Mouse (Mus musculus): ENCODE measurements around the gene Gm49340.
"Not testable (repeated sequence)": the region's sequence is repeated elsewhere in the genome, so short reads cannot be mapped to it uniquely, and the experiment has no call there.

Gene Gm49340

DNA sequence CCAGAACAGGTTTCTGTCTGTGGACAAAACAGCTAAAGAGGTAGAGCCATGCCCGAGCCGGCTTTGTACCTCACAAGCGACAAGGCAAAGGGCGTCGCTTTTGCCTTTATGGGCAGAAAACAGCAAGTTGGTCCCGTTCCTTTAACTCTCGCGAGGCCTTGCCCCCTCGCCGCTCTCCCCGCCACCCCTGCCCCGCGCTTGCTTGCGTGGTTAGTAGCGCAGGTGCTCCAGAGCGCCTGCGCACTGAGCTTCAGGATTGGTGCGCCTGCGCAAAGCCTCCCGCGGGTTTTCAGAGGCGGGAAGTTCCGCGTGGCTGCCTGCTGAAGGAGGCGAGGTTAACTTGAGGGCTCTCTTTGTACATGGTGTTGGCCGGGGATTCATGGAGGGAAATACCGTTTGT, at the start of gene Gm49340, which contains the start of the genes Aspa and Spata22:
Gene Gm49340, plus strand, starts transcription at position 300 of the 400 bp plus-strand sequence.
Gene Aspa, minus strand, starts transcription at position 155 of the 400 bp plus-strand sequence.
Gene Spata22, plus strand, starts transcription at position 300 of the 400 bp plus-strand sequence.
- DNase-seq (ENCODE audit: low spot score): no peak

- peak; percentile 15 for DNase-seq (ENCODE audit: low spot score)
These were observed 48.8 kb upstream of the Gm49340 start for GRCm38 (mm10) chr11:73280710-73281109.

DNA sequence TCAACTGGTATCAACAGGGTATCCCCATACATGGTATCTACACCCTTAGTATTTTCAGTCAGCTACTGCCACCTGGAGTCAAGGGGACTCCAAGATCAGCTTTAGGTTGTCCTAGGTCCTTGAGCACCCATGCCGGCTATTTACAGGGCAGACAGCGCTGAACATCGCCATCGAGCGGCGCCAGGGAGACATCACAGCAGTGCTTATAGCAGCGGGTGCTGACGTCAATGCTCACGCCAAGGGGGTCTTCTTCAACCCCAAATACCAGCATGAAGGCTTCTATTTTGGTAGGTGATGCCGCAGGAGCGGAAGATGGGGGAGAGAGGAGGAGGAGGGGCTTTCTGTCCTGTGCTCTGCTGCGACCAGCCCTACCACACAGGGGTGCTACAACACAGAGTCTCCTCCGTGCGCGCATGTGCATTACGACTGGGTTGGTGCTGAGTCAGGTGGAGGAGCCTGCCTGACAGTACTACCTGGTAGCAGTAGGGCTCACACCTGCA, 48.0 kb upstream of the Gm49340 start:
- DNase-seq (ENCODE audit: low spot score): peak; percentile 74

- DNase-seq (ENCODE audit: low spot score): no peak
These were observed 46.2 kb upstream of the Gm49340 start for GRCm38 (mm10) chr11:73283369-73283768.

GRCm38 (mm10) chr11:73283926-73284325, 45.6 kb upstream of the Gm49340 start:
- DNase-seq (ENCODE audit: low spot score): no peak

GRCm38 (mm10) chr11:73284351-73284750, 45.2 kb upstream of the Gm49340 start:
- no peak for DNase-seq (ENCODE audit: low spot score)

- no peak for DNase-seq (ENCODE audit: low spot score)
These were observed 39.9 kb upstream of the Gm49340 start for GRCm38 (mm10) chr11:73289621-73290020.

DNA sequence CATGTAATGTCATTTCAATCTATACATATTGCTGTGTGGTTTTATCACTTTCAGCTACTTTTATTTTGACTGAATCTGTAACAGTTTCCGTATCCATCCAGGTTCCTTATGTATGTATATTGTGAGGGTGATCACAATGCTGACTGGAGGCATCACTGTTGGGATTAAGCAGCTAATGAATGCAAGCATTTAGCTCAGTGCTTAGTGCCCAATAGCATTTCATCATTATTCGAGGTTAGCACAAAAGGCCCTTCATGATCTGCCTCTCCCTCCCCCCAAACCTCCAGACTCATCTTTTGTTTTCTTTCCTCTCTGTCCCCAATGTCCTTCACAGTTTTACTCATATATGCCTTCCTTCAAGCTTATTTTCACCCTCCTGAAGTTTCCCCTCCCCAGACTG, 26.4 kb upstream of the Gm49340 start:
- no peak for DNase-seq (ENCODE audit: low spot score)

GRCm38 (mm10) chr11:73315961-73316360, 13.6 kb upstream of the Gm49340 start:
- DNase-seq (ENCODE audit: low spot score): no peak

- not testable (repeated sequence) for DNase-seq (ENCODE audit: low spot score)
These were observed 11.0 kb upstream of the Gm49340 start for GRCm38 (mm10) chr11:73318581-73318980.

DNA sequence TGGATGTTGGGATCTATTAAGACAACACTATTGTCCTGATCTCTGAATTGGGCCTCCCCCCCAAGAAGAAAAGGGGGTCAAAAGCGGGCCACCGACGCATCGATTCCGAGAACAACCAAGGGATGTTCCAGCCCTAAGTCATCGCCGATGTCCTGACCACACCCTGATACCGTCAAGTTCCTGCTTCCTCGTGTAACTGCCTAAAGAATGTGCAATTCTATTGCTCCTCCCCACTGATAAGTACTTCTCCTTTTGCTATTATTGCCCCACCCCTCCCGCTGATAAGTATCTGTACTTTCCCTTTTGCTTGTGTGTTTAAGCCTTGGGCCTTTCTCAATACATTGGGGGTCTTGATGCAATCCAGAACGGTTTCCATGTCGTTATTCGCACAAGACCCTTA, 8.5 kb upstream of the Gm49340 start:
- not testable (repeated sequence) for DNase-seq (ENCODE audit: low spot score)

- no peak for DNase-seq (ENCODE audit: low spot score)
These were observed 5.4 kb upstream of the Gm49340 start for GRCm38 (mm10) chr11:73323906-73324830.

DNA sequence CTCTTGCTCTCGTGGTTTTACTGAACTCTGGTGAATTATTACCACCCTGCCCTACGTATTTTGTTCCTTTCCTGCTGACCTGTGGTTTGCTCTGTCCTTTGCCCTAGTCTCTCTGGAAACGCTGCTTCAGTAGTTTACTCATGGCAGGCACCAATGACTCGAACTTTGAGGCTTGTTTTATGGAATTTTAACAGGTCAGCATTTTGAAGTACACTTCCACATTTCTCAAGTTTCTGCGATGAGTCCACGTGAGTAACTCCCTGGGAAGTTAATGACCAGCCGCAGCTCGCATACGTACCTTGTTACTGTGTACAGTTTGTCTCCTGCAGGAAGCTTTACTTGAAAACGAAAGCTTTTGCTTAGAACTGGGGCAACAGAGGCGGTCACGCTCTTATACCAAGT, 3.1 kb upstream of the Gm49340 start:
- no peak for DNase-seq (ENCODE audit: low spot score)

GRCm38 (mm10) chr11:73327361-73327760, 2.2 kb upstream of the Gm49340 start:
- DNase-seq (ENCODE audit: low spot score): no peak

GRCm38 (mm10) chr11:73333357-73333756, 3.8 kb downstream of the Gm49340 start:
- no peak for DNase-seq (ENCODE audit: low spot score)

- DNase-seq (ENCODE audit: low spot score): no peak
These were observed 7.4 kb downstream of the Gm49340 start for GRCm38 (mm10) chr11:73336919-73337318.

- no peak for DNase-seq (ENCODE audit: low spot score)
These were observed 20.9 kb downstream of the Gm49340 start, which contains the start of gene Olfr20 for GRCm38 (mm10) chr11:73350483-73350882. Olfr20 (plus strand) TSS chr11:73350783.

GRCm38 (mm10) chr11:73370946-73371345, 41.4 kb downstream of the Gm49340 start, which contains the start of gene Olfr376:
Olfr376 (plus strand) TSS chr11:73371246.
- no peak for DNase-seq (ENCODE audit: low spot score)

DNA sequence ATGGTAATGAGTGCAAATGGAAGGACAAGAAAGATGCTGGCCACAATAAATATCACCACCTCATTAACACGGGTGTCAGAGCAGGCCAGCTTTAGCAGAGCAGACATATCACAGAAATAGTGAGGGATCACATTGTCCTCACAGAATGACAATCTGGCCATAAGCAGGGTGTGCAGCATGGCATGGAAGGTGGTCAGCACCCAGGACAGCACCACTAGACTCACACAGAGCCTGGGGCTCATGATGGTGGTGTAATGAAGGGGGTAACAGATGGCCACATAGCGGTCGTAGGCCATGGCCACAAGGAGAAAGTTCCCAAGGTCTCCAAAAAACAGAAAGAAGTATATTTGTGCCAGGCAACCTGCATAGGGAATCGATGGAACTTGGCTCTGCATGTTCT, 65.8 kb downstream of the Gm49340 start:
- DNase-seq (ENCODE audit: low spot score): no peak

DNA sequence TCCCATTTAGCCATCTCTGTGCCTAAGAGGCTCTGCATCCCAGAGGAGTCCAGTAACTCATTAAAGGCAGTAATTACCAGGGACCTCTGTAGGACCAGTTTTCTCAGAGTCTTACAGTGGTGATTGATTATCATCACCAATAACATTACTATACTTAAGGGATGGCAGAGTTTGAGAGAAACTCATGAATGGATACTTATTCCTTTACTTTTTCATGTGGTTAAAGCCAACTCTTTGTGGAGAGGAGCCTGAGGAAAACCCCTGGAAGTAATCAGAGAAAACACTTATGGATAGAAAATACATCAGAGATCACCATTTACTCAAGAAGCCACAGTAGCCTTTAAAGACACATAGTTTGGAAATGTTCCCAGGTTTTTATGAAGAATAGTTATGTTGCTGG, 70.0 kb downstream of the Gm49340 start, which contains the start of gene Olfr1:
Gene Olfr1, minus strand, starts transcription at position 101 of the 400 bp plus-strand sequence.
- no peak for DNase-seq (ENCODE audit: low spot score)
